Mouse (Mus musculus) ovary, postnatal 36 days (tissue): ENCODE results near the gene Nt5dc2.

Source experiments
- DNase-seq: peaks from one replicate; pipeline ENCODE4 v3.0.0; 2022; ENCODE audit warnings: low spot score, mixed read lengths

Nt5dc2 gene

DNA sequence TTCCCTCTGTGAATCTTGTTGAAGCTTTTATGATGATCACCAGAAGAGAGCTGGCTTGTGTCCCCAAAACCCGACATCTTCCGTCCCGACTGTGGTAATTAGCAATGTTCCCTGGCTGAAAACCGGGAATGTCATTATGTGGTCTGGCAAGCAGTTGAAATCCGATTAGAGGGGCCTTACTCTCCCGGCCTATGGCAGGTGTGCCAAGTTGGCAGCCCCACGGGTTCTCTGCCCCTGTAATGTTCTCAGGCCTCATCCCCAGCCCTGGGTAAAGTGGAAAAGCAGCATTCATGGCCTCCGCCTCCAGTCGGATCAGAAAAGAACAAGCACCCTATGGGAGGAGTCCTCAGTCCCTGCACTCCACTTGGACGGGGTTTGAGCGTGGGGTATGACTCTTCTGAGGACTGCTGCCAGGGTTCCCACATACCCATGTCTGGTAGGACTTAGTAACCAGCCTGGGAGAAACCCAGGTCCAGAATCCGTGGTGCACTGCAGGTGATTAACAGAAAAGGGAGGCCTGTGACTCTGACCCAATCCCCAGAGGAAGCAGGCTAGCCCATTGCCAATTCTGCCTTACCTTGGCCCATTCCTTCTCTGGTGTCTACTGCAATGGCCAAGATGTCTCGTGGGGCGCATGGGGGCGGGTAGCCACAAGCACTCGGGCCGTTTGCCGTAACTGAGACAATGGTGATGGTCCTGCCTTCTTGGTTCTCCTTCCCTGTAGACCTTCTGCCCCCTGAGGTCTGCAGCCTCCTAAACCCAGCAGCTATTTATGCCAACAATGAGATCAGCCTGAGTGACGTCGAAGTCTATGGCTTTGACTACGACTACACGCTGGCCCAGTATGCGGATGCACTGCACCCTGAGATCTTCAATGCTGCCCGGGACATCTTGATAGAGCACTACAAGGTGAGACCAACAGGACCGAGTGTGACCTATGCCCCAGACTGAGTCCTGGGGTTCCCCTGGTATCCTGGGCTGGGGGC lies 3.5 kb downstream of the Nt5dc2 start:
- peak; percentile 4 for DNase-seq

DNA sequence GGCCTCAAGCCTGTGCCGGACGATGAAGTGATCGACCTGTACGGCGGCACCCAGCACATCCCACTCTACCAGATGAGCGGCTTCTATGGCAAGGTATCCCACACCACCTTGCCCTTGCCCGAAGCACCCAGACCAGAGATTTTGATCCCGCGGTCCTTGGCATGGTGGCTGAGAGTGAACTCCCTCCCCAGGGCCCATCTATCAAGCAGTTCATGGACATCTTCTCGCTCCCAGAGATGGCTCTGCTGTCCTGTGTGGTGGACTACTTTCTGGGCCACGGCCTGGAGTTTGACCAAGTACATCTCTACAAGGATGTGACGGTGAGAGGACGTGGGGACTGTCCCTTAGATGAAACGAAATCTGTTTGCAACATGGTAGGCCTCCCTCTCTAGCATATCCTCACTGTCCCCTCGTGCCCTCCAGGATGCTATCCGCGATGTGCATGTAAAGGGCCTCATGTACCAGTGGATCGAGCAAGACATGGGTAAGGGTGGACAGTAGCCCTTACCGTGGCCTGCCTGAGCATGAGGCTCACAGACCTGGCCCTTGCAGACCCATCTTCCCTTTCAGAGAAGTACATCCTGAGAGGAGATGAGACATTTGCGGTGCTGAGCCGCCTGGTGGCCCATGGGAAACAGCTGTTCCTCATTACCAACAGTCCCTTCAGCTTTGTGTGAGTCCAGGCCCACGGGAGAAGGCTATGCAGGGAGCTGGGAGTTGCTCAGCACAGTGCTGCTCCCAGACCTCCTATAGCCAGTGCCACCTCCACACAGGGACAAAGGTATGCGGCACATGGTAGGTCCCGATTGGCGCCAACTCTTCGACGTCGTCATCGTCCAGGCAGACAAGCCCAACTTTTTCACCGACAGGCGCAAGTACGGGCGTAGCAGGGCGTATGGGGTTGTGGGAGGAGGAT lies 4.9 kb downstream of the Nt5dc2 start:
- peak; percentile 3 for DNase-seq

DNA sequence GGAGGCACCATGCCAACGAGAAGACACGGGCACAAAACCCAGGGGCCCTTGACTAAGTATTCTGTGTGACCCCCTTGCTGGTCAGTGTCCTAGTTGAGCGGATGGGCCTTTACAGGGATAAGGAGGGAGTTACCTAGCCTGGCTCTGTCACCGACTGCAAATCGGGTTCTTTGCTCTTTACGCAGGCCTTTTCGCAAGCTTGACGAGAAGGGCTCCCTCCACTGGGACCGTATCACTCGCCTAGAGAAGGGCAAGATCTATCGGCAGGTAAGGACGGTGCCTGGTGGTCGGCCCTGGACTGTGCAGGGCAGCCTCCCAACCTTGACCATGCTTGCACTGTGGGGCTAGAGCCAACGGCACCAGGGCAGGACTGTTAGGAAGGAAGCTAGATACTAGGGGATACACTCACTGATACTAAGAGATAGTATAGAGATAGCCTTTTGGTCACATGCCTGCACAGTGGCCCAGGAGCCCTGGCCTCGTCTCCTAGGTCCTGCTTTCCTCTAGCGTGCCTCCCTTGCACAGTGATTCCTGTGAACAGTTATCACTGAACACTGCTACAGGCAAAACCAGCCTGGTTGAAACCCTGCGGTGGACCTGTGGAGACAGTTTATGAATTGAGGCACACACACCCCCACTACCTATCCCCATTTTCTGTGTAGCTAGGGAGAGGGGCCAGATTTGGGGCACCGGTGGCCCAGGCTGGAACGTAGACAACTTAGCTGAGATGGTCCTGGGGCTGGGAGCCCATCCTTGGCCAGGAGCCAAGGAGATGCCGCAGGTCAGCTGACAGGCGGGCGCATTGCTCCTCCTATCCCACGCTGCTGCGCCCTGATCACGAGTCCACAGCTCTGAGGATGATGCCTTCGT lies 5.8 kb downstream of the Nt5dc2 start:
- DNase-seq: peak; percentile 3

DNA sequence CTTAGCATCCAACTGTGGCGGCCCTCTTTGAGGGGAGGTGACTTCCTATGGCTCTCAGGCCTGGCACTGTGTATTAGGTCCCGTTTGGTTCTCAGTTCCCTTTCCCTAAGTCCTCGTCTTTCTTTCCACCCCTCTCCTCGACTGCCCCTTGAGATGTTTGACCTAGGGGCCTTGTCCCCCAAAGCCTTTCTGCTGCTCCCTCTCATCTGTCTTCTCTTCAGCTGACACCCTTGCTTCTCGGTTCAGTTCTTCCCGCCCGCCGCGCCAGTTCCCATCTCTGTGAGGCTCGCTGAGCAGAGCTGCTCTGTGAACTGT lies 6.4 kb downstream of the Nt5dc2 start:
- no peak for DNase-seq

DNA sequence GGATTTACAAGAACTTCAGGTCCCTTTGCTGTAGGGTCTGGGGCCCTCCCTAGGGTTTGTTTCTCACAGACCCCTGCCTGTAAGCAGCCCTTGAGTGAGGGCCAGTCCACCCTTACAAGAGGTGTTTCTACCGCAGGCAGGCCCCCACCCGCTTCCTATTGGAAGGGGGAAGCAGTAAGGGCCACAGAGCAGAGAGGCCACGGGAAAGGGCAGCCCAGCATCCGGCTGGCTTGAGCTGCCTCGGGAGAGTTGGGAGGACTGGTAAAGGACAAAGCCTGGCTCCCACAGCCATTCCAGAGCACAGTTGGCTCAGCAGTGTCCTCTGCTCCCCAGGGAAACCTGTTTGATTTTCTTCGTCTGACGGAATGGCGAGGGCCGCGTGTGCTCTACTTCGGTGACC lies 6.9 kb downstream of the Nt5dc2 start:
- peak; percentile 3 for DNase-seq

DNA sequence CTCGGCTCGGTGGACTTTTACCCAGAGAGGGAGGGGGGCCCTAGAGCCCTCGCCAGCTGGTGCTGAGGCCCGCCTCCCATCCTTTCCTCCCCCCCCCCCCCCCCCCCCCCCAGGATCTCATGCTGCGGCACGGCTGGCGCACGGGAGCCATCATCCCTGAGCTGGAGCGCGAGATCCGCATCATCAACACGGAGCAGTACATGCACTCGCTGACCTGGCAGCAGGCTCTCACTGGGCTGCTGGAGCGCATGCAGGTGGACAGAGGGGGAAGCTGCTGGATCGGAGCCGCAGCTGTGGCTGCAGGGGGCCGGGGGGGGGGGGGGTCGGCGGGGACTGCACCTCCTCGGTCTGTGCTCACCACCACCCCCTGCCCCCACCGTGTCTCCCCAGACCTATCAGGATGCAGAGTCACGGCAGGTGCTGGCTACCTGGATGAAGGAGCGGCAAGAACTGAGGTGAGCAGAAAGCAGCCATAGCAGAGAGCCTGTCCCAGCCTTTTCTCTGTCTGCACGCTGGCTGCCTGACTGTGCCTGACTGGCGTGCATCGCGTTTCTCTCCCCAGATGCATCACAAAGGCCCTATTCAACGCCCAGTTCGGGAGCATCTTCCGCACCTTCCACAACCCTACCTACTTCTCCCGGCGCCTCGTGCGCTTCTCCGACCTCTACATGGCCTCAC lies 7.5 kb downstream of the Nt5dc2 start:
- DNase-seq: no peak

DNA sequence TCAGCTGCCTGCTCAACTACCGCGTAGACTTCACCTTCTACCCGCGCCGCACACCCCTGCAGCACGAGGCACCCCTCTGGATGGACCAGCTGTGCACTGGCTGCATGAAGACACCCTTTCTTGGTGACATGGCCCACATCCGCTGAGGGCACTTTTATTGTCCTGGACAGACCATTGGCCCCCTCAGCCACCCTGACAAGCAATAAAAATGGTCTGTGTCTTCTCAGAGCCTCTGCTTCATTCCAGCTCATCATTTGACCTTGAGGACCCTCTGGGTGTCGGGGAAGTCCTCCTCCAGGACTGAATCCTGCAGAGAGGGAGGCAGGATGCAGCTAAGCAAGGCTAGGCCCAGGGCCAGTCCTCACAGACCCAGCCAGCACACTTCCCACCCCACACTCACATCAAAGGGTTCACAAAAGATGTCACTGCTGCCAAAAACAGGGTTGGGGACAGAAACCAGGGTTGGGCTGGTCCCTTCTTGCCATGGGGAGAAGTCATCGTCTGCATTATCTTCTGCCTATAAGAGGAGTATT lies 8.1 kb downstream of the Nt5dc2 start:
- DNase-seq: peak; percentile 2

DNA sequence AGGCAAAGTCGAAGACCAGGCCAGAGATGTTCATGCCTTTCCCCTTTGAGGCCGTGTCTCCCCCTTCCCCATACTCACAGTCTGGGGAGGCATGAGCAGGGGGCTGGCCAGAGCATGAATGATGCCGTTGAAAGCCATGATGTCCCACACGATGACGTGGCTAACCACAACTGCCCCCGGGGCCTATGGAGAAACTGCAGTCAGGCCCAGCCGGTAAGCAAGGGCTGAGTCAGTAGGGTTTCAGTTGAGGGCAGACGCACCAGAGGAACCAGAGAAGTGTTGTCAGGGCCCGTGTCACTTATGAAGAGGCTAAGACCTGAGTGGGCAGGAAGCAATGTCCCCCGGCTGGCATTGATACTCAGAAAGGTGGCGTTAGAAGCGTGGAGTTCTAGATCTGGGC lies 8.8 kb downstream of the Nt5dc2 start:
- peak; percentile 1 for DNase-seq

DNA sequence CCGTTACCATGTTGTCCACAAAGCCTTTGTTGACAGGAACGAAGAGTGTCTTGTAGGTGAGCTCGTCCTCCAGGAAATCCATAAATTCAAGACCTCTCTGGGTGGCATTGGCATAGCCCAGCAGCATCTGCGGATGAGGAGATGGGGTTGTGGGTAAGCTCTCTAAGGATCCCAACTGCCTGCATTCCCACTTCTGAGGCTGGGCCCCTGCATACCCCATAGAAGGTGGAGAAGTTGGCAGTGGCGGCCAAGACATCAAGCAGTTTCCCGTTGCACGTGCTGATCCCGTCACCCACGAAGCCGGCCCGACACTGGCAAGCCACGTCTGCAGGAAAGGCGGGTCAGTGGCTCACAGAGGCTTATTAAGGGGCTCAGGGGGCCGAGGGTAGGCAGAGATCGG lies 9.3 kb downstream of the Nt5dc2 start:
- peak; percentile 2 for DNase-seq

DNA sequence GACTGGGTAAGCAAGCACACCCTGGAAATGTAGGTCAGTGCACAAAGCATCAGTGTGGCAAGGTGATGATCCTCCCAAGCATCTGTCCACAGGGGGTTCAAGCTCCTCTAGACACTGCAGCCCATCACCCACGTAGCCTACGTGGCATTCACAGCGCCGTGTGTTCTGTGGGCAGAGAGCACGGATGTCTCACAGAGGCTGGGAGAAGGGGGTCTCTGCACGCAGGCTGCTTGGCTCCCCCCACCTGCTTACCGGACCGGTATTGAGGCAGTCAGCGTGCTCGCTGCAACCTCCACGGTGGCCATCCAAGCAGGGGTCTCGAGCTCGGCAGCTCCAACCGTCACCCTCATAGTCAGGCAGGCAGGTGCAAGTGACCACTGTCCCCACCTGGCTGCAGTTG lies 10.2 kb downstream of the Nt5dc2 start:
- DNase-seq: peak; percentile 2

DNA sequence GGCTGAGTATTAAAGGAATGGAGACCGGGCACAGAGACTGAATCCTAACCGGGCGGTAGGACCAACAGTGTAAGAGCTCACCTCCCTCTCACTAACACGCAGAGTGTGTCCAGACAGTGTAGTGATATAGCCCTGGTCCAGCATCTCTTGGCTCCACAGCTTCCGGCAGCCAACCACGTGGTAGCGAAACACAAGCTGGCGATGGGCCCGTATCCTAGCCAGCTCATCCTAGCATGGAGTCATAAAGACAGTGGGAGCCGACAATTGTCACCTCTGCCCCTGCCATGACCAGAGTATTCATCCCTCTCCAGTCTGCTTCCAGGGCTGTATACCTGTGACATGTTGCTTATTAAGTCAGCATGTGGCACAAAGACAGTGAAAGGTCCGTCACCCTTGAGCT lies 14.8 kb downstream of the Nt5dc2 start:
- no peak for DNase-seq

DNA sequence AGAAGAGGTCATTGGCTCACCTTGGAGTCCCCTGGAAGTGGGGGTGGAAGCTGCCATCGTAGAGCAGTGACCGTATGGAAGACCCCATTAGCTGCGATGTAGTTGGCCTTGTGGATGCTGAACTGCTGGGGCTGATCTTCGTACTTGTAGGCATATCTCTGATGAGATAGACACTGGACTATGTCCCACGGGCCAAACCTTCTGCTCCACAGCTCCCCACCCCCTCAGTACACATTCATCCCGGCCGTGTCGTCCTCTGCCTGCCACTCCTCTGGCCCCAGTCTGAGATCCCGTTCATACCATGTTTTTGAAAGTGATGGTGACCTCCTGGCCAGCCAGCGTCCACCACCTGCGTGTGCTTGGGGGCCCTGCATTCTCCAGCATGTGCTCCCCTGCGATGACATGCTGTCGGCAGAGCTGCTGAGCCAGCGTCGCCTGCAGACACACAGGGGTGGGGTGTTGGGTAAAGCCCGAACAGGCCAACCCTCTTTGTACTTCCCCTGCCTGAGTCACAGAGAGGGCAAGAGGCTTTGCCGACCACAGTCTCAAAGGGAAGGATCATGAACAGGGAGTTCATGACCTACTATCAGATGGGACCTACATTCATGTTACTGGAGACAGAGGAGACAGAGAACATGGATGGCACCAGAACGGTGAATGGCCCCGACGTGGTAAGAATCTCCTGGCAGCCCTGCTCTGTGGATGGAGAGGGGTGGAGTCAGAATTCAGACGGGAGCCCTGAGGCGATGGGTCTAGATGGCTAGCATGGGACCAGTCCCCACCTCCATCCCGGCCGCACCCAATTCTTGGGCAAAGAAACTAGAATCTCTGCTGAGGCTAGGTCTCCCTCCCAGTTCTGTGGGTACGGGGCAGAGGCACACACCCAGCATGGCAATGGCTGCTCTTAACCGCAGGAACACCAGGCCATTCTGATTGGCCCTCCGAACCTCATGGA lies 29.6 kb downstream of the Nt5dc2 start:
- DNase-seq: no peak

DNA sequence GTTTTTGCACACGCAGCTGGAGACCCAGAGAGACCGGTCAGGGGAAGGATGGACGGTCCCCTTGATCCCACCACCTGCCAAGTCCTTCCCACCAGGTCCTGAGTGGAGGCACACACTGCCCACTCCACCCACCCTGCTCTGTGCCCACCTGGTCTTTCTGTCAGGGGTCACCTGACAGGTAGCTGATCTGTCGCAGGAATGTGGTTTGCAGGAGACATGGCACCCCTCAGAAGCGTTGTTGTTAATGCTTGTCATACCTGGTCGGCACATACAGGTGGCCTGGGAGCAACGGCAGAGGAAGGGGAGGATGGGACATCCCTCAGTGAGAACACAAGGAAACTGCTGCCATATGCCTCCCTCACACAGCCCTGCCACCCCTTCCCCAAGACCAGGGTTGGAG lies 30.3 kb downstream of the Nt5dc2 start:
- no peak for DNase-seq

DNA sequence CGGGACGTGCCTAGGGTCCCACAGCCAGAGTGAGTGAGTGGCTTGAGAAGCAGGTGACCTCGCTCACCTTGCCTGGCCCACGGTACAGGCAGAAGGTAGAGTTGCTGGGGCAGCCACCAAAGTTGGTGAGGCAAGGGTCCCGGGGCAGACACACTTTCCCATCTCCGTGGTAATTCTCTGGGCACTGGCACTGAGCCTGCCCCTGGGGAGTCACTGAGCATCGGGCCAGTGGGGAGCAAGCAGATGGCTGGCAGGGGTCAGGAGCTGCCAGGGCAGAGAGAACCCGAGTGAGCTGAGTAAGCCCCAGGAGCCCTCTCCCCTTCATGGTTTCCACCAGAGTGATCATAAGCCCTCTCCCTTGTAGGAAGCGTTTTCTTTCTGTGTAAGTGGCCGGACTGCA lies 30.8 kb downstream of the Nt5dc2 start:
- no peak for DNase-seq

DNA sequence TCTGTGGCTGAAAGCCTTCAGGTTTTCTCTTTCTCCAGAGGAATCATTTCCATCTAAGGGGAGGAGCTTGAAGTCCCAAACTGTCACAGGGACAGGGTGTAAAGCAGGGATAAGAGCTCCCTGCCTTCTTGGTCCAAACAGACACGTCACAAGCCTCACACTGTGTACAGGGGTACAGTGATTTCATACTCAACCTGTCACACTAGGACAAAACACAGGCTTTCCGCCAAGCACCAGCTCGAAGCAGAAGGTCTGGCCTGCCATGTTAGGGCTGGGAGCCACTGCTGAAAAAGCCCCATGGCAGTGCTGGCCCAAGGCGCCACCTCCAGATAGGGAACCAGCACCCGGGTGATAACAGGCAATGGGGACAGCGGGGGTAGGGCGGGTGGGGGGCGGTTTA lies 33.2 kb downstream of the Nt5dc2 start:
- DNase-seq: no peak

DNA sequence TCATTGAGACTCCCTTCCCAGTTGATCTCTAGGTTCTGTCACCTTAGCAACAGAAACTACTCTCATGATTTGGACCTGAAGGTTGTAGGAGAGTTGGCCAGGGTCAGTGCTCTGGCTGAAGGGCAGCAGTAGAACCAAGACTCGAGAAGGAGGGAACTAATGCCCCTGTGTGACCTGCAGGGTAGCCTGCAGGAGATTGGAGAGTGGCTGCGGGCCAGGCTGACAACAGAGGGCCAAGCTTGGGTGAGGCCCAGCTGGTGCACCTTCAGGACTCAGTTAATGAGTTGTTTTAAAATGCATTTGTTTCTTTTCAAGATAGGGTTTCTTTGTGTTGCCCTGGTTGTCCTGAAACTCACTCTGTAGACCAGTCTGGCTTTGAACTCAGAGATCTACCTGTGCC lies 34.2 kb downstream of the Nt5dc2 start:
- DNase-seq: no peak

DNA sequence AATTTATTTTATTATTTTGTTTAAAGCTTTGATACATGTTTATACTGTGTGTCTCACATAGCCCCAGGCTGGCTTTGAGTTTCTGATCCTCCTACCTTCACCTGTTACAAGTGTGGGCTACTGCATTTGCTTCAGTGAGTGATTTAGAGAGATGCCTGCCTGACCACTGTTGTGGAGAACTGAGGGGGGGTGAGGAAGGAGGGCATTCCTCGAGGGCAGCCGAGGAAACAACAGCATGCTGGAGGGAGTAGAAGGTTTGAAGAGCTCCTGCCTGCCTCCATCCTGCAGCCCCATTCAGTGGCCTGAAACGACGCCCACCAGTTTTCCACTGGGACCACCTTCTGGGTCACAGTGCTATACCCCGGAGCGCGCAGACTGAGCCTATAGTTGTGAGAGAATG lies 34.6 kb downstream of the Nt5dc2 start:
- no peak for DNase-seq

DNA sequence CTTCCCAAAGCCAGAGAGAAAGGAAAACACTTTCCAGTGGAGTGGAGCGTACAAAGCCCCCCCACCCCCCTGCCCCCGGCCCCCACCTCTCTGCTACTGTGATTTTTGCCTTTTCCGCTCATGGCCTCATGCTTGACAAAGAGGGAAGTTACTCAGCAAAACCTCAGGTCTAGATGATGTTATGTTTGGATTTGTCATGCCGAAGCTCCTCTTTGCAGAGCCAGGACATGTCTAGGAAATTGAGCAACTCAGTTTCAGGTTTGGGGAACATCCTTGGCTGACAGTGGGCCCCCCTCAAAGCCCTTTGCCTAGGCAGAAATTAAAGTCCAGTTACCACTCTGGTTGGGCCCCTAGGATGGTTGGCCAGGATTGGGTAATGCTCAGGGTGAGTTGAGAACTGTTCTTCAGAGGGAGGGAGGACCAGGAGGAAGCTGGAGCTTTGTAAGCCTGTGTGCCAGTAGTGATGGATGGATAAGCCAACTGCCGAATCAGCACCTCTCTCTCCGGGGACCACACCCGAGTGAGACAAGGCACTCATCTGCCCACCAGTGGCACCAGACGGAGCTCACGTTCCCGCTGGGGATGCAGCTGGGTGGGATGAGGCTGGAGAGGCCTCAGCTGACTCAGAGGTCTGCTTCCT lies 35.3 kb downstream of the Nt5dc2 start:
- DNase-seq: no peak

DNA sequence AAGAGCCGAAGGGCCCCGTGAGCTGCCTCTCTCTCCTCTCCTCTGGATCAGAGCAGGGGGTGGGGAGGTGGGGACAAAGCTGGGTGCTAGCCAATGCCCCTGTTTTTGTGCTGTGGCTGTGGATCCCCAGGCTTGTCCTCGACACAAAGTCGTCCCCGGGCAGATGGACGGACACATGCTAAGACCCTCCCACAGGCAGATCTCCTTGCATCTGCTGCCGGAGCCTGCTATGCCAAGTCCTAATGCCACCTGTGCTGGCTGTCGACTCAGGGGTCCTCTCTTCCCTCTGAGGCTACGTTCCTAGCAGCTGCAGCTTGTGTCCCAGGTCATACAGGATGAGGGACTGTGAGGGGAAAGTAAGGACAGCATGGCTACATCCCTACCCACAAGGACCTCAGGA lies 36.0 kb downstream of the Nt5dc2 start:
- no peak for DNase-seq

DNA sequence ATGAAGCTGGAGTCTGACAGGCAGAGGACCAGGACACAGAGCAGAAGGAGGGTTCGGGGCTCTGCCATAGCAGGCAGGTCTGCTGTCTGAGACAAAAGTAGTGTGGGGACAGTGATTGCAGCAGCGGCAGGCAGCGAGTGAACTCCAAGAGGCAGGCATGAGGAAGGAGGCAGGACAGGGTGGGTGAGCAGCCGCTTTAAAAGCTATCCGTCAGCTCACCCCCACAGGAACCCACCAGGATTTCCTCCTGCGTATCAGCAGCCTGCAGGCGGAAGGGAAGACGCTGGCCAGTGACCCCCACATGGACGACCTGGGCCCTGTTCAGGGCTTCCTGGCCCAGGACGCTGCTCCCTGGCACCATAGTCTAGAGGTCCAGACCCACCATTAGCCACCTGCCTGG lies 37.6 kb downstream of the Nt5dc2 start, which contains the start of gene Stab1:
Gene Stab1 (minus strand): TSS at position 217 of the 400 bp plus-strand sequence.
- DNase-seq: no peak
